Comparison of ENCODE assay signal across 8 mouse cellular contexts in the genomic region with DNA sequence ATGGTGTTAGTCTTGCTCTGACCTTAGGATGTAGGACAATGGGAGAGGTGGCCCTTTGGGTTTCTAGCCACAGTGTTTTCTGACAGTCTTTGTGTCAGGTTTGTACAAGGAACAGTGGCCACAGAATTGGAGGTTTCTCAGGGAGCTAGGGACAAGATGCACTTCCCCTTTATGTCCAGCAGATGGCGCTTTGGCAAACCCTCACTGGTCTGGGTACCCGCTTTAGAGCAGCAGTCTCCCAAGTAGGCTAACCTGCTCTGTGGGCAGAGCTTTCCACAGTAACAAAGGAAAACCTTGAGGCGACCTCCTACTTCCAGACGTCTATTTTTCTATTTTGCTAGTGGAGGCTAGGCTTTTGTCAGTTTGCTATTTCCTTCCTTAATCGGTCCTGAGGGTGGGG. TPM values are rescaled to one million over a fixed set of nuclear protein-coding genes. Genes with fewer than 3 reads are reported as not detected.
DNase-seq lines count a peak whose midpoint lies in the region; ATAC-seq and TF ChIP-seq lines count a peak whose summit lies in the region.

No protein-coding gene starts in this region.

- ATAC-seq in forebrain, postnatal 0 days = peak; percentile 87
- peak; percentile 82 for ATAC-seq in intestine, embryonic 15.5 days
- peak; percentile 56; the same call in 1 of the 2 replicates for ATAC-seq in limb, embryonic 11.5 days (ENCODE audit: insufficient number of reproducible peaks, low FRiP score, low TSS enrichment, low read depth)
- peak; percentile 77 for ATAC-seq in midbrain, embryonic 16.5 days
- ATAC-seq in stomach, postnatal 0 days (ENCODE audit: low FRiP score, low TSS enrichment) = peak; percentile 63; the same call in 1 of the 2 replicates

- H3K9ac ChIP-seq in forebrain, postnatal 0 days = no peak overlapping the region
- H3K9ac ChIP-seq in intestine, embryonic 15.5 days = no peak overlapping the region
- H3K9ac ChIP-seq in limb, embryonic 11.5 days (ENCODE audit: low read length) = no peak overlapping the region
- H3K9ac ChIP-seq in midbrain, embryonic 16.5 days (ENCODE audit: low read depth, low read length) = 0 out of 2 replicates have a peak overlapping the region, but pooled peaks have one; percentile 20
- no peak overlapping the region for H3K9ac ChIP-seq in stomach, postnatal 0 days (ENCODE audit: low read length)

- no peaks in the 10 kb centered on the region for H3K27me3 ChIP-seq in thymus, adult 2 months (ENCODE audit: control insufficient read depth, insufficient read depth, low read length)
- no peaks in the 10 kb centered on the region for H3K27me3 ChIP-seq in forebrain, postnatal 0 days (ENCODE audit: insufficient read depth, low read length)
- peaks cover 6% of the 10 kb centered on the region; the same call in 1 of the 2 replicates for H3K27me3 ChIP-seq in intestine, embryonic 15.5 days (replicated peaks)
- H3K27me3 ChIP-seq in limb, embryonic 11.5 days (ENCODE audit: control insufficient read depth, insufficient read depth, low read length) = no peaks in the 10 kb centered on the region
- H3K27me3 ChIP-seq in midbrain, embryonic 16.5 days (ENCODE audit: control insufficient read depth, insufficient read depth, low read depth, low read length) = no peaks in the 10 kb centered on the region
- H3K27me3 ChIP-seq in stomach, postnatal 0 days (ENCODE audit: control insufficient read depth, insufficient read depth, low read length) = no peaks in the 10 kb centered on the region

- TF ChIP-seq POLR2A in thymus, adult 2 months (IDR thresholded peaks at IDR 0.05; ENCODE audit: control insufficient read depth, extremely low read depth, insufficient read depth, low read length, poor library complexity) = no peak

- H3K27ac ChIP-seq in thymus, adult 2 months (ENCODE audit: control insufficient read depth, insufficient read depth, low read length) = no peak overlapping the region
- peak overlapping the region; percentile 45 for H3K27ac ChIP-seq in forebrain, postnatal 0 days (ENCODE audit: low read depth, low read length)
- no peak overlapping the region for H3K27ac ChIP-seq in intestine, embryonic 15.5 days
- no peak overlapping the region for H3K27ac ChIP-seq in limb, embryonic 11.5 days (replicated peaks; ENCODE audit: low read depth, low read length)
- peak overlapping the region; percentile 63 for H3K27ac ChIP-seq in midbrain, embryonic 16.5 days (ENCODE audit: low read length)
- H3K27ac ChIP-seq in stomach, postnatal 0 days (replicated peaks) = no peak overlapping the region

- no peaks in the 10 kb centered on the region for H3K9me3 ChIP-seq in forebrain, postnatal 0 days (ENCODE audit: low read length)
- no peaks in the 10 kb centered on the region for H3K9me3 ChIP-seq in intestine, embryonic 15.5 days
- no peaks in the 10 kb centered on the region for H3K9me3 ChIP-seq in limb, embryonic 11.5 days (ENCODE audit: control insufficient read depth, low read length)
- H3K9me3 ChIP-seq in midbrain, embryonic 16.5 days (replicated peaks; ENCODE audit: control insufficient read depth, low read length, poor library complexity, severe bottlenecking) = no peaks in the 10 kb centered on the region
- H3K9me3 ChIP-seq in stomach, postnatal 0 days (ENCODE audit: control insufficient read depth, low read length) = no peaks in the 10 kb centered on the region

- 3% methylated on average over 5 of the region's 5 CpGs for WGBS in thymus, adult 2 months
- WGBS in forebrain, postnatal 0 days = 6% methylated on average over 5 of the region's 5 CpGs
- 10% methylated on average over 5 of the region's 5 CpGs for WGBS in intestine, embryonic 15.5 days
- WGBS in limb, embryonic 11.5 days = 2% methylated on average over 5 of the region's 5 CpGs
- WGBS in midbrain, embryonic 16.5 days = 5% methylated on average over 5 of the region's 5 CpGs
- 7% methylated on average over 5 of the region's 5 CpGs for WGBS in stomach, postnatal 0 days

- no peaks in the 10 kb centered on the region for H3K36me3 ChIP-seq in thymus, adult 2 months (ENCODE audit: control insufficient read depth, insufficient read depth, low read length)
- H3K36me3 ChIP-seq in forebrain, postnatal 0 days (ENCODE audit: insufficient read depth) = peaks cover 29% of the 10 kb centered on the region
- H3K36me3 ChIP-seq in intestine, embryonic 15.5 days = no peaks in the 10 kb centered on the region
- H3K36me3 ChIP-seq in limb, embryonic 11.5 days (ENCODE audit: control insufficient read depth, insufficient read depth, low read length) = no peaks in the 10 kb centered on the region
- peaks cover 9% of the 10 kb centered on the region for H3K36me3 ChIP-seq in midbrain, embryonic 16.5 days (ENCODE audit: control insufficient read depth, insufficient read depth, low read length)
- no peaks in the 10 kb centered on the region for H3K36me3 ChIP-seq in stomach, postnatal 0 days (ENCODE audit: control insufficient read depth, insufficient read depth, low read length)

- no peaks in the 10 kb centered on the region for H3K4me1 ChIP-seq in thymus, adult 2 months (replicated peaks; ENCODE audit: control insufficient read depth, insufficient read depth, low read length)
- no peaks in the 10 kb centered on the region for H3K4me1 ChIP-seq in forebrain, postnatal 0 days (ENCODE audit: insufficient read depth)
- 0 out of 2 replicates have a peak, but pooled peaks cover 3% of the 10 kb centered on the region for H3K4me1 ChIP-seq in intestine, embryonic 15.5 days (replicated peaks)
- no peaks in the 10 kb centered on the region for H3K4me1 ChIP-seq in limb, embryonic 11.5 days (ENCODE audit: control insufficient read depth, insufficient read depth, low read length)
- peaks cover 15% of the 10 kb centered on the region for H3K4me1 ChIP-seq in midbrain, embryonic 16.5 days (ENCODE audit: control insufficient read depth, insufficient read depth, low read length)
- H3K4me1 ChIP-seq in stomach, postnatal 0 days (replicated peaks; ENCODE audit: control insufficient read depth, insufficient read depth) = no peaks in the 10 kb centered on the region

- DNase-seq in thymus, adult 2 months = peak; percentile 30
- no peak for DNase-seq in thymus, adult 18-20 months
- peak; percentile 46 for DNase-seq in cerebellum, adult 8-10 months
- DNase-seq in forebrain, postnatal 0 days = peak; percentile 88
- peak; percentile 77 for DNase-seq in limb, embryonic 11.5 days (ENCODE audit: low spot score)
- peak; percentile 45 for DNase-seq in stomach, postnatal 0 days (ENCODE audit: low spot score)

- no peak overlapping the region for H3K4me2 ChIP-seq in forebrain, postnatal 0 days (ENCODE audit: low read depth)
- H3K4me2 ChIP-seq in intestine, embryonic 15.5 days (replicated peaks) = no peak overlapping the region
- no peak overlapping the region for H3K4me2 ChIP-seq in limb, embryonic 11.5 days (ENCODE audit: low read depth, severe bottlenecking)
- no peak overlapping the region for H3K4me2 ChIP-seq in midbrain, embryonic 16.5 days (ENCODE audit: low read length)
- H3K4me2 ChIP-seq in stomach, postnatal 0 days (replicated peaks; ENCODE audit: low read depth) = no peak overlapping the region

- no peak for TF ChIP-seq EP300 in stomach, postnatal 0 days (optimal IDR thresholded peaks at IDR 0.05)

- no peak overlapping the region for H3K4me3 ChIP-seq in thymus, adult 2 months (ENCODE audit: control insufficient read depth, insufficient read depth, low read length)
- H3K4me3 ChIP-seq in forebrain, postnatal 0 days (ENCODE audit: low read depth, low read length) = no peak overlapping the region
- no peak overlapping the region for H3K4me3 ChIP-seq in intestine, embryonic 15.5 days (replicated peaks)
- H3K4me3 ChIP-seq in limb, embryonic 11.5 days (ENCODE audit: low read depth, low read length) = no peak overlapping the region
- no peak overlapping the region for H3K4me3 ChIP-seq in midbrain, embryonic 16.5 days (ENCODE audit: low read depth, low read length)
- H3K4me3 ChIP-seq in stomach, postnatal 0 days (ENCODE audit: low read depth, low read length) = no peak overlapping the region

- peak; percentile 68; the same call in 1 of the 2 replicates for TF ChIP-seq CTCF in thymus, adult 2 months (IDR thresholded peaks at IDR 0.05; ENCODE audit: borderline replicate concordance, control insufficient read depth, extremely low read depth, insufficient read depth, low read length, poor library complexity)
- TF ChIP-seq CTCF in forebrain, postnatal 0 days (IDR thresholded peaks at IDR 0.05; ENCODE audit: low read depth) = peak; percentile 96
- TF ChIP-seq CTCF in stomach, postnatal 0 days (IDR thresholded peaks at IDR 0.05; ENCODE audit: low read depth) = peak; percentile 96

RNA-seq across cellular contexts. Expression of gene Ppp1r1a, which starts 7.4 kb away (rescaled TPM):
- polyA plus RNA-seq in thymus, adult 2 months (2012; rRNA removed) = 4.4 and 6.6 TPM in 2 replicates
- total RNA-seq in forebrain, postnatal 0 days (2014; rRNA removed) = 109 and 128 TPM in 2 replicates
- polyA plus RNA-seq in forebrain, postnatal 0 days (2015; fragmentation: Nextera tagmentation; extraction: Ambion mirVana) = 206 and 236 TPM in 2 replicates
- 9.8 and 10.3 TPM in 2 replicates for polyA plus RNA-seq in intestine, embryonic 15.5 days (2015; fragmentation: Nextera tagmentation; extraction: Ambion mirVana)
- polyA plus RNA-seq in limb, embryonic 11.5 days (2014; fragmentation: Nextera tagmentation; extraction: Ambion mirVana) = 8.4 and 10.3 TPM in 2 replicates
- 147 and 160 TPM in 2 replicates for polyA plus RNA-seq in midbrain, embryonic 16.5 days (2015; fragmentation: Nextera tagmentation; extraction: Ambion mirVana)
- polyA plus RNA-seq in stomach, postnatal 0 days (2015; fragmentation: Nextera tagmentation; extraction: Ambion mirVana) = 7.1 and 7.7 TPM in 2 replicates

RNA-seq across cellular contexts. Expression of gene Pde1b, which starts 27.5 kb away (rescaled TPM):
- polyA plus RNA-seq in thymus, adult 2 months (2012; rRNA removed) = 28.0 and 33.4 TPM in 2 replicates
- total RNA-seq in forebrain, postnatal 0 days (2014; rRNA removed) = 78.8 and 79.0 TPM in 2 replicates
- polyA plus RNA-seq in forebrain, postnatal 0 days (2015; fragmentation: Nextera tagmentation; extraction: Ambion mirVana) = 43.4 and 54.1 TPM in 2 replicates
- polyA plus RNA-seq in intestine, embryonic 15.5 days (2015; fragmentation: Nextera tagmentation; extraction: Ambion mirVana) = 5.1 and 6.3 TPM in 2 replicates
- 3.0 and 3.5 TPM in 2 replicates for polyA plus RNA-seq in limb, embryonic 11.5 days (2014; fragmentation: Nextera tagmentation; extraction: Ambion mirVana)
- polyA plus RNA-seq in midbrain, embryonic 16.5 days (2015; fragmentation: Nextera tagmentation; extraction: Ambion mirVana) = 77.7 and 91.9 TPM in 2 replicates
- 5.0 and 5.8 TPM in 2 replicates for polyA plus RNA-seq in stomach, postnatal 0 days (2015; fragmentation: Nextera tagmentation; extraction: Ambion mirVana)

RNA-seq across cellular contexts. Expression of gene Glycam1, which starts 34.5 kb away (rescaled TPM):
- 32.0 TPM in 1 of 2 replicates, not detected in the other for polyA plus RNA-seq in thymus, adult 2 months (2012; rRNA removed)
- not detected in 2 replicates for total RNA-seq in forebrain, postnatal 0 days (2014; rRNA removed)
- polyA plus RNA-seq in forebrain, postnatal 0 days (2015; fragmentation: Nextera tagmentation; extraction: Ambion mirVana) = 0.24 TPM in 1 of 2 replicates, not detected in the other
- not detected in 2 replicates for polyA plus RNA-seq in intestine, embryonic 15.5 days (2015; fragmentation: Nextera tagmentation; extraction: Ambion mirVana)
- not detected in 2 replicates for polyA plus RNA-seq in limb, embryonic 11.5 days (2014; fragmentation: Nextera tagmentation; extraction: Ambion mirVana)
- not detected in 2 replicates for polyA plus RNA-seq in midbrain, embryonic 16.5 days (2015; fragmentation: Nextera tagmentation; extraction: Ambion mirVana)
- 1.7 and 3.4 TPM in 2 replicates for polyA plus RNA-seq in stomach, postnatal 0 days (2015; fragmentation: Nextera tagmentation; extraction: Ambion mirVana)

Comparison
In these comparisons a context has a peak if more than half of its experiments do, and no peak if none do; other contexts are left out.
1. DNase-seq: peak in thymus, adult 2 months (single experiment), cerebellum, adult 8-10 months (single experiment), forebrain, postnatal 0 days (single experiment), limb, embryonic 11.5 days (single experiment) and stomach, postnatal 0 days (single experiment); none in thymus, adult 18-20 months (0 of 2).
2. H3K27ac ChIP-seq: peak in forebrain, postnatal 0 days (single experiment) and midbrain, embryonic 16.5 days (single experiment); none in thymus, adult 2 months (single experiment), intestine, embryonic 15.5 days (single experiment), limb, embryonic 11.5 days (single experiment) and stomach, postnatal 0 days (single experiment).
3. RNA of gene Ppp1r1a, which starts 7.4 kb away (polyA plus RNA-seq): 206 to 236 TPM in forebrain, postnatal 0 days and 147 to 160 TPM in midbrain, embryonic 16.5 days; 9.8 to 10.3 TPM in intestine, embryonic 15.5 days, 8.4 to 10.3 TPM in limb, embryonic 11.5 days, 7.1 to 7.7 TPM in stomach, postnatal 0 days and 4.4 to 6.6 TPM in thymus, adult 2 months; every median in the first group is over 10 times any median in the second.
4. Peak in every context shown above with its lines, with median percentiles within 50 percentile points of each other: CTCF ChIP-seq and ATAC-seq.